Mouse (Mus musculus): ENCODE measurements around the gene Elk4.

The Elk4 gene

GRCm38 (mm10) chr1:132016691-132017090 is 9.3 kb downstream of the Elk4 start:
- no peak for DNase-seq (ENCODE audit: low spot score)

GRCm38 (mm10) chr1:132019876-132020275 is 12.5 kb downstream of the Elk4 start:
- DNase-seq (ENCODE audit: low spot score): no peak

- no peak for DNase-seq (ENCODE audit: low spot score)
These were observed 14.7 kb downstream of the Elk4 start for GRCm38 (mm10) chr1:132022107-132022506.

- DNase-seq (ENCODE audit: low spot score): no peak
These were observed 19.7 kb downstream of the Elk4 start for GRCm38 (mm10) chr1:132026925-132027646.

- no peak for DNase-seq (ENCODE audit: low spot score)
These were observed 20.6 kb downstream of the Elk4 start for GRCm38 (mm10) chr1:132027978-132028377.

GRCm38 (mm10) chr1:132028413-132028812 is 21.0 kb downstream of the Elk4 start:
- DNase-seq (ENCODE audit: low spot score): no peak

- DNase-seq (ENCODE audit: low spot score): no peak
These were observed 23.2 kb downstream of the Elk4 start for GRCm38 (mm10) chr1:132030574-132030973.

- DNase-seq (ENCODE audit: low spot score): no peak
These were observed 24.8 kb downstream of the Elk4 start for GRCm38 (mm10) chr1:132032172-132032571.

- no peak for DNase-seq (ENCODE audit: low spot score)
These were observed 30.3 kb downstream of the Elk4 start for GRCm38 (mm10) chr1:132037746-132038145.

GRCm38 (mm10) chr1:132038753-132039152 is 31.3 kb downstream of the Elk4 start:
- DNase-seq (ENCODE audit: low spot score): no peak

- no peak for DNase-seq (ENCODE audit: low spot score)
These were observed 32.8 kb downstream of the Elk4 start for GRCm38 (mm10) chr1:132040201-132040621.

- peak; percentile 24 for DNase-seq (ENCODE audit: low spot score)
These were observed 36.4 kb downstream of the Elk4 start for GRCm38 (mm10) chr1:132043759-132044158.

GRCm38 (mm10) chr1:132046143-132046735 is 38.8 kb downstream of the Elk4 start:
- no peak for DNase-seq (ENCODE audit: low spot score)

- no peak for DNase-seq (ENCODE audit: low spot score)
These were observed 44.3 kb downstream of the Elk4 start for GRCm38 (mm10) chr1:132051746-132052145.

GRCm38 (mm10) chr1:132054387-132054786 is 47.0 kb downstream of the Elk4 start:
- DNase-seq (ENCODE audit: low spot score): no peak

GRCm38 (mm10) chr1:132055054-132055664 is 47.8 kb downstream of the Elk4 start:
- DNase-seq (ENCODE audit: low spot score): no peak

GRCm38 (mm10) chr1:132058558-132058957 is 51.2 kb downstream of the Elk4 start:
- DNase-seq (ENCODE audit: low spot score): no peak

- no peak for DNase-seq (ENCODE audit: low spot score)
These were observed 52.8 kb downstream of the Elk4 start for GRCm38 (mm10) chr1:132060036-132060769.

GRCm38 (mm10) chr1:132061750-132062541 is 54.5 kb downstream of the Elk4 start:
- no peak for DNase-seq (ENCODE audit: low spot score)

GRCm38 (mm10) chr1:132063096-132063495 is 55.7 kb downstream of the Elk4 start:
- DNase-seq (ENCODE audit: low spot score): no peak

- no peak for DNase-seq (ENCODE audit: low spot score)
These were observed 57.6 kb downstream of the Elk4 start for GRCm38 (mm10) chr1:132065001-132065400.
